Mouse (Mus musculus) thymus, adult 18-20 months (tissue): ENCODE results near the gene Apoc1.
"Not testable (repeated sequence)": the region's sequence is repeated elsewhere in the genome, so short reads cannot be mapped to it uniquely, and the experiment has no call there.

Experiments
- DNase-seq, 2 experiments: peaks; one replicate each; pipeline ENCODE4 v3.0.0; 2022; ENCODE audit warnings: mixed read lengths in 2 of 2

Apoc1 gene

GRCm38 (mm10) chr7:19704475-19704874, 12.0 kb upstream of the Apoc1 start:
- no peak for DNase-seq

GRCm38 (mm10) chr7:19702859-19703555, 10.5 kb upstream of the Apoc1 start:
- DNase-seq = no peak

GRCm38 (mm10) chr7:19701069-19701761, 8.8 kb upstream of the Apoc1 start:
- no peak for DNase-seq

GRCm38 (mm10) chr7:19700299-19701068, 8.0 kb upstream of the Apoc1 start:
- DNase-seq = no peak

GRCm38 (mm10) chr7:19699827-19700148, 7.3 kb upstream of the Apoc1 start:
- DNase-seq = no peak

- peak; percentile 22 to 37 for DNase-seq
Observed at GRCm38 (mm10) chr7:19698907-19699826, 6.7 kb upstream of the Apoc1 start, which contains the start of gene Apoe. Apoe (minus strand) TSS chr7:19699188.

GRCm38 (mm10) chr7:19697949-19698906, 5.8 kb upstream of the Apoc1 start:
- DNase-seq = no peak

GRCm38 (mm10) chr7:19696336-19696873, 3.9 kb upstream of the Apoc1 start:
- no peak for DNase-seq

GRCm38 (mm10) chr7:19695881-19696280, 3.4 kb upstream of the Apoc1 start:
- DNase-seq = no peak

GRCm38 (mm10) chr7:19695213-19695594, 2.7 kb upstream of the Apoc1 start:
- DNase-seq = no peak

- DNase-seq = no peak
Observed at GRCm38 (mm10) chr7:19694336-19695212, 2.1 kb upstream of the Apoc1 start.

- no peak for DNase-seq
Observed at GRCm38 (mm10) chr7:19693421-19693820, 961 bp upstream of the Apoc1 start.

GRCm38 (mm10) chr7:19691434-19691833, 1.0 kb downstream of the Apoc1 start:
- no peak for DNase-seq

- DNase-seq = no peak
Observed at GRCm38 (mm10) chr7:19690845-19691244, 1.6 kb downstream of the Apoc1 start.

GRCm38 (mm10) chr7:19688611-19689010, 3.8 kb downstream of the Apoc1 start:
- DNase-seq = no peak

- no peak for DNase-seq
Observed at GRCm38 (mm10) chr7:19688101-19688500, 4.4 kb downstream of the Apoc1 start.

- not testable (repeated sequence) for DNase-seq
Observed at GRCm38 (mm10) chr7:19686927-19687583, 5.4 kb downstream of the Apoc1 start.

GRCm38 (mm10) chr7:19686521-19686920, 5.9 kb downstream of the Apoc1 start:
- no peak for DNase-seq

GRCm38 (mm10) chr7:19685374-19685773, 7.1 kb downstream of the Apoc1 start:
- DNase-seq = no peak
